Mouse (Mus musculus) heart, embryonic 13.5 days (tissue): ENCODE results near the gene Ttc19. TPM values are rescaled to one million over a fixed set of nuclear protein-coding genes. Genes with fewer than 3 reads are reported as not detected.
"Not testable (repeated sequence)": the region's sequence is repeated elsewhere in the genome, so short reads cannot be mapped to it uniquely, and the experiment has no call there.

Source experiments
- ATAC-seq: fragments of 200-750 bp; cut with Nextera tagmentation; 2 replicates; pipeline ENCODE4 v1.8.0; 2017; ENCODE audit warnings: moderate TSS enrichment; ENCODE audit not compliant: insufficient number of reproducible peaks, low FRiP score, low TSS enrichment; ENCODE audit errors: extremely low read depth
- H3K27ac ChIP-seq: fragments of 300-500 bp; sonication (generic); replicated peaks from 2 replicates; pipeline ENCODE4 v1.5.1; 2015; ENCODE audit warnings: moderate library complexity, mild to moderate bottlenecking, inconsistent platforms
- H3K27me3 ChIP-seq: fragments of 300-500 bp; sonication (generic); replicated peaks from 2 replicates; pipeline ENCODE4 v1.6.1; 2015; ENCODE audit warnings: mild to moderate bottlenecking, inconsistent platforms
- H3K36me3 ChIP-seq: fragments of 300-500 bp; sonication (generic); 2 replicates; pipeline ENCODE4 v1.6.1; 2015; ENCODE audit warnings: mild to moderate bottlenecking, inconsistent platforms
- H3K4me1 ChIP-seq: fragments of 300-500 bp; sonication (generic); 2 replicates; pipeline ENCODE4 v1.6.1; 2015; ENCODE audit warnings: inconsistent platforms
- H3K4me2 ChIP-seq: fragments of 300-500 bp; sonication (generic); 2 replicates; pipeline ENCODE4 v1.6.1; 2015; ENCODE audit warnings: inconsistent platforms, mild to moderate bottlenecking, moderate library complexity
- H3K4me3 ChIP-seq: fragments of 300-500 bp; sonication (generic); 2 replicates; pipeline ENCODE4 v1.5.1; 2015; ENCODE audit warnings: moderate library complexity, mild to moderate bottlenecking, inconsistent platforms
- H3K9ac ChIP-seq: fragments of 300-500 bp; sonication (generic); 2 replicates; pipeline ENCODE4 v1.6.1; 2015; ENCODE audit warnings: inconsistent platforms, mild to moderate bottlenecking, moderate library complexity
- H3K9me3 ChIP-seq: fragments of 300-500 bp; sonication (generic); 2 replicates; pipeline ENCODE4 v1.6.1; 2016; ENCODE audit warnings: inconsistent platforms
- WGBS: fragments of 180-500 bp; shearing (Covaris S2); methylation state at CpG from one replicate; pipeline ENCODE4 v1.1.7; 2015; ENCODE audit warnings: mixed read lengths; 5-methylcytosine and 5-hydroxymethylcytosine counted together
- polyA plus RNA-seq: library from polyadenylated mRNA; unstranded; fragments of >200 nt; fragmentation: Nextera tagmentation; extraction: Ambion mirVana; gene quantifications from 2 replicates; pipeline ENCODE4 v1.2.1, GENCODE M21; 2015

Gene Ttc19
- polyA plus RNA-seq, 1 experiment from 2014 or later, result 16.6 TPM

- H3K27ac ChIP-seq, result no peak overlapping the region
- H3K9me3 ChIP-seq, result no peaks in the 10 kb centered on the region
- H3K9ac ChIP-seq, result no peak overlapping the region
- H3K36me3 ChIP-seq, result no peaks in the 10 kb centered on the region
- ATAC-seq, result no peak
- 67% methylated on average over 7 of the region's 7 CpGs for WGBS
- H3K27me3 ChIP-seq, result peaks cover 38% of the 10 kb centered on the region
- peaks cover 15% of the 10 kb centered on the region for H3K4me1 ChIP-seq
- no peak overlapping the region for H3K4me3 ChIP-seq
- H3K4me2 ChIP-seq, result no peak overlapping the region
These were observed 17.7 kb upstream of the Ttc19 start for GRCm38 (mm10) chr11:62263599-62263998.

DNA sequence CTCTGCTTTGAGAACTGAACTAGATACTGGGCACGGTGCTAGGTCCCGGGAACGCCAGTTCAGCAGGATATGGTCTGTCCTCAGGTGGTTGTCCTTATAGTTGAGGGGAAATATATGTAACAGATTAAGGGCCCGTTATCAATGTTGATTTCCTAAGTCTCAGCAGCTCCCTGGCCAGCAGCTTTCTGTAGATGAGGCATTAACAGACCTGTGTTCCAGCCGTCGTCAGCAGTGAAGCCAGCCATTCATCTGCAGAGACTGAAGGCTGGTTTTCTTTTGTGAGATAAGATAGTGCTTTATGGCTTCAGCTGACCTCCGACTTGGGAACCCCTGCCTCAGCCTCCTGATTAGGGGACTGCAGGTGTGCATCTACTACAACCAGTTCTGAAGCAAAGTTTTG, 17.3 kb upstream of the Ttc19 start:
- peaks cover 15% of the 10 kb centered on the region for H3K4me1 ChIP-seq
- no peaks in the 10 kb centered on the region for H3K36me3 ChIP-seq
- no peaks in the 10 kb centered on the region for H3K9me3 ChIP-seq
- no peak overlapping the region for H3K9ac ChIP-seq
- H3K27me3 ChIP-seq, result peaks cover 38% of the 10 kb centered on the region
- H3K4me3 ChIP-seq, result no peak overlapping the region
- WGBS, result 31% methylated on average over 7 of the region's 7 CpGs
- ATAC-seq, result no peak
- H3K4me2 ChIP-seq, result no peak overlapping the region
- no peak overlapping the region for H3K27ac ChIP-seq

- Histone ChIP-seq H3K9ac (no peak overlapping the region), H3K4me2 (no peak overlapping the region), H3K36me3 (no peaks in the 10 kb centered on the region), H3K4me3 (no peak overlapping the region), H3K27me3 (peaks cover 23% of the 10 kb centered on the region), H3K9me3 (no peaks in the 10 kb centered on the region), H3K4me1 (peaks cover 18% of the 10 kb centered on the region), H3K27ac (no peak overlapping the region)
- ATAC-seq, result no peak
- WGBS, result 82% methylated on average over 7 of the region's 7 CpGs
These were observed 15.6 kb upstream of the Ttc19 start for GRCm38 (mm10) chr11:62265642-62266041.

DNA sequence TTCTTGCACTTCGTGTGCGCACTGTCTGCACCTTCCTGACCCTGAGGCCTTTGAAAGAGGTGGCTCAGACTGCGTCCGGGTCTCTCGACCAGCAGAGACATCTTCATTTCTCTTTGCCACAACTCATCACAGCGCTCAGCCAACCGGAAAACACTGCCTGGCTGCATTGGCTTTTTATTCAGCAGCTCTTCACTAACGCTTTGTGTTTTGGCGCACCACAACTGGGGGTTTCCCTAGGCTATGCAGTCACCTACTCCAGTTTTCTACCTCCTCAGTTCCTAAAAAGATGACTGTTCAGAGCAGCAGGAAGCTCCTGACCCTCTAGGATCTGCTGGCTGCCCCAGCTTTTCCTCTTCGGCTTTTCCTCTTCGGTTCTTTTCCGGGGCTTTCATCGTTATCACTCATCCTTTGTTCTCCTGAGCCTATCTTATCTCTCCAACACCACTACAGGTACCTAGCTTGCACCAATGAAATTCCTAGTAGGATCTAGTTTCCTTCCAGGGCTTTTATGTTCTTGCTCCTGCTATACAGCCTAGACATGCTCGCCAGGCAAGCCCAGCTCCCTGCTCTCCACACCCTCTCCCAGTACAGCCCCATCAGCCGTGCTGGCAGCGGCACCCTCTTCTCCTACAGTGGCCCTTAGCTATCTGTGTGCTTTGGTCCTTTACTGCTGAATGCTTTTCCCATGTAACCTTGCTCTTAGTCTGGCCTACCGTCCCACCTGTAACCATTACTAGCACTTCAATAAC, 14.6 kb upstream of the Ttc19 start:
- Histone ChIP-seq H3K4me3 (no peak overlapping the region), H3K9me3 (no peaks in the 10 kb centered on the region), H3K27ac (no peak overlapping the region), H3K4me2 (0 out of 2 replicates have a peak overlapping the region, but pooled peaks have one; percentile 18), H3K27me3 (peaks cover 14% of the 10 kb centered on the region; the same call in 1 of the 2 replicates), H3K36me3 (no peaks in the 10 kb centered on the region), H3K9ac (no peak overlapping the region), H3K4me1 (peaks cover 22% of the 10 kb centered on the region)
- 43% methylated on average over 17 of the region's 17 CpGs for WGBS
- ATAC-seq, result no peak

DNA sequence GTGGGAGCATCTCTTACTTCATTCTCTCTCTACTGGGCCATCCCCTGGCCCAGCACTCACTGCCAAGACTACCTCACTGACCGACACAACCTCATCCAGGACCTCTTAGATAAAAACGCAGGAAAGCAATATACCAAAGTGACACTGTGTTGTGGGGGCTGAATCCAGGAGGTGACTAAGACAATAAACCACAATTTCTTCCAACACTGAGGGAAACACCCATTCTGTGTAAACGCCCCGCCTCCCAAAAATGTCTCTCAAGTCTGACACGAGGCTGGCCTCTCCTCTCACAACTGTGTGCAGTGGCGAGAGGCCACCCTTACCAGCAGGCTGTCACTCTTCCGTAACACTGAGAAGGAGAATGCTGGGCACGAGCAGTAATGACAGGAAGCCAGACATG, 12.9 kb upstream of the Ttc19 start:
- Histone ChIP-seq H3K36me3 (no peaks in the 10 kb centered on the region), H3K9ac (no peak overlapping the region), H3K4me3 (no peak overlapping the region), H3K4me2 (no peak overlapping the region), H3K27ac (no peak overlapping the region), H3K9me3 (no peaks in the 10 kb centered on the region), H3K4me1 (peaks cover 22% of the 10 kb centered on the region), H3K27me3 (peaks cover 14% of the 10 kb centered on the region; the same call in 1 of the 2 replicates)
- ATAC-seq, result no peak
- 64% methylated on average over 8 of the region's 8 CpGs for WGBS

DNA sequence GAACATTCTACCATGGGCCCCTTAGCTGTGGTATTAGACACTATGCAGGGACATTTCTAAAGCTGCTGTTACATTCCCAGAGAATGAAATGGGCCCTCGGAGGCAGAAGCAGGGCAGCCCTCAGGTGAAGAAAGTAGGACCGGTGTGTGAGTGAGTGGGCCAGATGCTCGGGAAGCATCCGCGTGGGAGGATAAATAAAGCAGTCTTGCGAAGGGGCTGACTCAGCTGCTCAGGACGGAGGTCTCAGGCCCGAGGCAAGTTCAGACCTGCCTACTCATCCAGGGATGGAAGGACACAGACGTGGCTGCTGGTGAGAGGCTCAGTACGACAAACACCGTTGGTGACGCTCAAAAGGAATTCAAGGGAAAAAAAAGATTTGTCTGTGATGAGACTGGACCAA, 12.2 kb upstream of the Ttc19 start:
- peaks cover 16% of the 10 kb centered on the region for H3K4me1 ChIP-seq
- H3K9me3 ChIP-seq, result no peaks in the 10 kb centered on the region
- WGBS, result 70% methylated on average over 12 of the region's 12 CpGs
- peaks cover 14% of the 10 kb centered on the region; the same call in 1 of the 2 replicates for H3K27me3 ChIP-seq
- no peak for ATAC-seq
- H3K4me2 ChIP-seq, result no peak overlapping the region
- no peak overlapping the region for H3K9ac ChIP-seq
- no peaks in the 10 kb centered on the region for H3K36me3 ChIP-seq
- no peak overlapping the region for H3K4me3 ChIP-seq
- no peak overlapping the region for H3K27ac ChIP-seq

DNA sequence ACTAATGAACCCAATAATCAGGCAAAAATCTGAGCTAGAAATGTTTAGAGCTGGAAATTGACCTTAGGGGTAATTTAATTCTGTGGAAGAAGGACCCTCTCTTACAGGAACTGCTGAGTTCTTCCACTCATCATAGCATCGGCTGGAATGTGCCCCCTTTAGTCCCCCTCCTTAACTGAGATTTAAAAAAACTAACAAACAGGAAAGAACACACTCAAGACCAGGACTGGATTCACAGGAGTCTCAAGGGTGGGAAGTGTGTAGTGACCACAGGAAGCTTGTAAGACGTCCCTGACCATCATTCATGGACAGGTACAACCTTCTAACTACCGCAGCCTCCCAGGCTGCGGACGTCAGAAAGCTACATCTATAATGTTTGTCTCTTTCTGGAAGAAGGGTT, 10.4 kb upstream of the Ttc19 start:
- Histone ChIP-seq H3K4me1 (peaks cover 15% of the 10 kb centered on the region), H3K36me3 (no peaks in the 10 kb centered on the region), H3K27me3 (peaks cover 4% of the 10 kb centered on the region; the same call in 1 of the 2 replicates), H3K9ac (no peak overlapping the region), H3K4me2 (no peak overlapping the region), H3K27ac (no peak overlapping the region), H3K9me3 (no peaks in the 10 kb centered on the region), H3K4me3 (no peak overlapping the region)
- 54% methylated on average over 5 of the region's 5 CpGs for WGBS
- no peak for ATAC-seq

DNA sequence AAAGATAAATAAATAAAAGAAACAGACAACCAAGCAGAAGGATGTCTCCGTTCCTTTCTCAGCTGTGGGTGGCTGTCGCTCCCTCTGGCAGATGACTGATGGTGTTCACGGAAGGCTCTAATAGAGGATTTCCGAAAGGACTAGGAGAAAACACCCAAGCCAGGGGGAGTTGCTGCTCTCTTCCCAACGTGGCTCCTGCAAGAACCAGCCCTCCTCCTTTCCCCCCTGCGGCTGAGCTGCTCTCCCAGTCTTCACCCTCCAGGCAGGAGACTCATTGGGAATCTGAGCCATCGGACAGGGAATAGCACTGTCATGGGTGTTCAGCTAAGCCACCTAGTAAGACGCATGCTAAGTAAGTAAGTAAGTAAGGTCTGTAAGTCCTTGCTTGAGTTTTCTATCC, 4.2 kb upstream of the Ttc19 start:
- Histone ChIP-seq H3K9me3 (no peaks in the 10 kb centered on the region), H3K4me2 (no peak overlapping the region), H3K36me3 (no peaks in the 10 kb centered on the region), H3K9ac (no peak overlapping the region), H3K4me3 (no peak overlapping the region), H3K4me1 (peaks cover 15% of the 10 kb centered on the region), H3K27me3 (no peaks in the 10 kb centered on the region), H3K27ac (no peak overlapping the region)
- ATAC-seq, result no peak
- 40% methylated on average over 8 of the region's 8 CpGs for WGBS

- Histone ChIP-seq H3K27me3 (no peaks in the 10 kb centered on the region), H3K36me3 (peaks cover 5% of the 10 kb centered on the region), H3K27ac (no peak overlapping the region), H3K9ac (no peak overlapping the region), H3K9me3 (no peaks in the 10 kb centered on the region), H3K4me1 (peaks cover 18% of the 10 kb centered on the region), H3K4me2 (no peak overlapping the region), H3K4me3 (no peak overlapping the region)
- WGBS, result 8% methylated on average over 5 of the region's 5 CpGs
- ATAC-seq, result no peak
These were observed 3.2 kb upstream of the Ttc19 start for GRCm38 (mm10) chr11:62278027-62278426.

DNA sequence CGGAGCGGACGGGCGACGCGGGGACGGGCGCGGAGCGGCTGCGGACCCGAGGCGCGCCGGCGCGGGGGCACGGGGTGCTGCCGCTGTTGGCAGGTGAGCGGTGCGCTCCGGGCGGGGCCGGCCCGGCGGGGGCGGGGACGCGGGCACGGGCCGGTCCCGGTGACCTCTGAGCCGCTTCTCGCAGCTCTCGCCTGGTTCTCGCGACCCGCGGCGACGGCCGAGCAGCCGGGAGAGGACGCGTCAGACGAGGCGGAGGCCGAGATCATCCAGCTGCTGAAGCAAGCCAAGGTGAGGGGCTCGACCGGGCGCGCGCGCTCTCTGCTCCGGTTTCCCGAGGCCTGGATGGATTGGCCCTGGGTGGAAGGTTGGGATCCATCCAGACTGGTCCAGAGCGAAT, 326 bp downstream of the Ttc19 start:
- WGBS, result 1% methylated on average over 53 of the region's 57 CpGs
- peak overlapping the region; percentile 85 for H3K4me2 ChIP-seq
- H3K4me3 ChIP-seq, result peak overlapping the region; percentile 91
- ATAC-seq, result peak; percentile 81
- H3K36me3 ChIP-seq, result peaks cover 39% of the 10 kb centered on the region
- peak overlapping the region; percentile 94 for H3K27ac ChIP-seq
- H3K9ac ChIP-seq, result peak overlapping the region; percentile 91
- H3K9me3 ChIP-seq, result no peaks in the 10 kb centered on the region
- no peaks in the 10 kb centered on the region for H3K27me3 ChIP-seq
- H3K4me1 ChIP-seq, result peaks cover 16% of the 10 kb centered on the region

DNA sequence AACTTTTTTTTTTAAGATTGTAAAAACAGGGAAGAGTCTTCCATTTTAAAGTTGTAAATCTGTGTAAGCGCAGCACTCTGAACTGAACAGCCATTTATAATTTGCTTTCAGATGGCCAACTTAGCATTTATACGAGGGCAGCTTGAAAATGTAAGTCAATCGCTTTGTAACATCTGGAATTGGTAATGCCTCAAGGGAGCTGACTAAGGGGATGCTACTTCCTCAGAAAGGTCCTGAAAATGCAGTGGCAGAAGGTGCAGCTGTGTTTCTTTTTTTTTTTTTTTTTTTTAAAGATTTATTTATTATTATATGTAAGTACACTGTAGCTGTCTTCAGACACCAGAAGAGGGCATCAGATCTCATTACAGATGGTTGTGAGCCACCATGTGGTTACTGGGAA, 2.7 kb downstream of the Ttc19 start:
- H3K9ac ChIP-seq, H3K4me3 ChIP-seq, H3K27ac ChIP-seq, H3K9me3 ChIP-seq, H3K4me2 ChIP-seq, ATAC-seq, H3K27me3 ChIP-seq: not testable (repeated sequence)
- Histone ChIP-seq H3K4me1 (peaks cover 14% of the 10 kb centered on the region), H3K36me3 (peaks cover 60% of the 10 kb centered on the region)
- WGBS, result 85% methylated on average over 3 of the region's 3 CpGs

GRCm38 (mm10) chr11:62285020-62285419, 3.7 kb downstream of the Ttc19 start:
- Histone ChIP-seq H3K4me3 (no peak overlapping the region), H3K9me3 (no peaks in the 10 kb centered on the region), H3K36me3 (peaks cover 68% of the 10 kb centered on the region), H3K4me2 (no peak overlapping the region), H3K27ac (no peak overlapping the region), H3K4me1 (peaks cover 12% of the 10 kb centered on the region), H3K27me3 (no peaks in the 10 kb centered on the region), H3K9ac (no peak overlapping the region)
- ATAC-seq, result no peak
- WGBS, result 85% methylated on average over 8 of the region's 8 CpGs
